Mouse (Mus musculus) E14TG2a.4 (cell line): ENCODE data around the gene Cct6b.

ENCODE experiments used
- CTCF ChIP-seq: conservative IDR thresholded peaks from 2 replicates; pipeline ENCODE4 v1.5.1; 2014; ENCODE audit warnings: low read length
- NANOG ChIP-seq: IDR thresholded peaks from 2 replicates; pipeline ENCODE4 v1.6.1; 2014; ENCODE audit warnings: borderline replicate concordance, low read length, mixed read lengths
- POU5F1 ChIP-seq: IDR thresholded peaks from 2 replicates; pipeline ENCODE4 v1.6.1; 2014; ENCODE audit warnings: low read length, borderline replicate concordance

- no peak for TF ChIP-seq CTCF
- no peak for TF ChIP-seq NANOG
- TF ChIP-seq POU5F1, result no peak
These were observed 51.4 kb downstream of the Cct6b start for GRCm38 (mm10) chr11:82712681-82713080.
